Mouse (Mus musculus): ENCODE data around the gene Zcchc18.

GRCm38 (mm10) chrX:137031726-137032125, 38.8 kb downstream of the Zcchc18 start:
- no peak for TF ChIP-seq POLR2A (IDR thresholded peaks at IDR 0.05; ENCODE audit: borderline replicate concordance, low read depth, low read length)
- TF ChIP-seq CTCF (IDR thresholded peaks at IDR 0.05; ENCODE audit: low read depth, low read length), result no peak

All from bone marrow macrophage, adult 2 months (primary cell).